Mouse (Mus musculus): Measurements from ENCODE around the gene Hist1h3b. TPM values are rescaled to one million over a fixed set of nuclear protein-coding genes. Genes with fewer than 3 reads are reported as not detected.
"Not testable (repeated sequence)": the region's sequence is repeated elsewhere in the genome, so short reads cannot be mapped to it uniquely, and the experiment has no call there.

The Hist1h3b gene
- total RNA-seq, 2 experiments from 2014 or later = 37.4 to 47.0 TPM

GRCm38 (mm10) chr13:23747892-23748288 is 4.2 kb upstream of the Hist1h3b start:
- no peak for DNase-seq (ENCODE audit: extremely low spot score in 1 of 2, low spot score in 2 of 2)
- intact Hi-C loops (cut with DNase I) = no loop called here

DNA sequence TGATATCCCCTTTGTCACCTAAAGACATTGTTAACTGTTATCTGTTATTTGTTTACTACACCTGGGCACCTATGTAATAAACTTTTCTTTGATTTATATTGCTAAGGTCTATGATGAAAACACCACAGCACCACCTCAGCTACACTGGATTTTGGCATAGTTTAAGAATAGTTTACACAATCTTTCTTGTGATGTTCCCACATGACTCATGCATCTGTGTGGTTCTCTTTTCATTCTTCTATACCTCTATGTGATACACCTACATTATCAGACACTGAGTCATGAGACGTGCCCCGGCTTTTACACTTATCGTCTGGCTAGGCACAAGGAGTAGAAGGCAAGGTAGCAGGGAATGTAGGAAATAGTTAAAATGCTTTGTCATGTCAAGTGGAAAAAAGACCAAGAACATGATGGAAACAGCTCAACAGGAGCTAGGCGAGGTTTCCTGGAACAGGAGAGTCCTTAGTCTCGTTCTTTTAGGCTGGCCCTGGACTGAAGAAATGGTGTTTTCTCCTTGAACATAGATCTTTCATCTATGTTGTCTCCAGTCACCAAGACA is 2.4 kb upstream of the Hist1h3b start:
- intact Hi-C loops (cut with DNase I) = loop anchor here (10.0 kb wide), 1 partner anchor 195 kb away; the partner anchor contains the start of genes Hist1h1d and Hist1h4f
- DNase-seq (ENCODE audit: extremely low spot score in 1 of 2, low spot score in 2 of 2) = no peak

DNA sequence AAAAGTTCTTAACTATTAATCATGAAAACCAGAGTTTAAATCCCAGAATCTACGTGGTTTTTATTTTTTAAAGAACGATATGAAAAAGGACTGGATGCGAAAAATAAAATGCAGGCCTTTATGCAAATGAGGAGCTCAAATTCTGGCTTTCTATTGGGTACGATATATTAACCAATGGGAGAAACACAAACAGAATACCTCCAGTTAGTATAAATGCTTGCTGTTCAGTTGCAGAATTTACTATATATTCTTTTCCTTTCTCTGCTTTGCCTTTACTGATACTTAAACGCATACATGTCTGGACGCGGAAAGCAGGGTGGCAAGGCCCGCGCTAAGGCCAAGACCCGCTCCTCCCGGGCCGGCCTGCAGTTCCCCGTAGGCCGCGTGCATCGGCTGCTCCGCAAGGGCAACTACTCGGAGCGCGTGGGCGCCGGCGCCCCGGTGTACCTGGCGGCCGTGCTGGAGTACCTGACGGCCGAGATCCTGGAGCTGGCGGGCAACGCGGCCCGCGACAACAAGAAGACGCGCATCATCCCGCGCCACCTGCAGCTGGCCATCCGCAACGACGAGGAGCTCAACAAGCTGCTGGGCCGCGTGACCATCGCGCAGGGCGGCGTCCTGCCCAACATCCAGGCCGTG is 1.1 kb upstream of the Hist1h3b start, which contains the start of gene Hist1h2ab:
Hist1h2ab (plus strand) TSS at position 288 of the 639 bp plus-strand sequence.
- intact Hi-C loops (cut with DNase I) = loop anchor here (10.0 kb wide), 1 partner anchor 196 kb away; the partner anchor contains the start of genes Hist1h1d and Hist1h4f
- DNase-seq (ENCODE audit: extremely low spot score in 1 of 2, low spot score in 2 of 2) = not testable (repeated sequence)

- intact Hi-C loops (cut with DNase I) = loop anchor here (10.0 kb wide), 1 partner anchor 197 kb away; the partner anchor contains the start of genes Hist1h1d and Hist1h4f
Measured at GRCm38 (mm10) chr13:23751478-23751956, 550 bp upstream of the Hist1h3b start.

DNA sequence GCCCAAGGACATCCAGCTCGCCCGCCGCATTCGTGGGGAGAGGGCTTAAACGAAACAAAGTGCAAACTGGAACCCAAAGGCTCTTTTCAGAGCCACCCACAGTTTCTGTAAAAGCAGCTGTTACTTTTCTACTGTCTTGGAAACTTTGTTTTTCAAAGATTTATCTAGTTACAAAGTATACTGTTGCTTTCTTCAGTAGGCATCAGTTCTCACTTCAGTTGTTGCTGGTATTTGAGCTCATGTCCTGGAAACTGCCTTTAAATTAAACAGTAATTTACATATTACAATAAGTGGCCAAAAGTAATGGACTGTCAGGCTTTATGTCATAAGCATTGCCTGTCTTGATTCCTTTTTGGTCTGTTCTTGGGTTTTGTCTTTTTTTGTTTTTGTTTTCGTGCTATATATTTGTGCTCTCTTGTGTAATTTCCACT is 690 bp downstream of the Hist1h3b start:
- DNase-seq (ENCODE audit: extremely low spot score in 1 of 2, low spot score in 2 of 2) = no peak
- intact Hi-C loops (cut with DNase I) = loop anchor here (10.0 kb wide), 1 partner anchor 198 kb away; the partner anchor contains the start of genes Hist1h1d and Hist1h4f

More at GRCm38 (mm10) chr13:23751478-23751956, 550 bp upstream of the Hist1h3b start:
- DNase-seq (ENCODE audit: extremely low spot score in 1 of 2, low spot score in 2 of 2) = no peak

DNA sequence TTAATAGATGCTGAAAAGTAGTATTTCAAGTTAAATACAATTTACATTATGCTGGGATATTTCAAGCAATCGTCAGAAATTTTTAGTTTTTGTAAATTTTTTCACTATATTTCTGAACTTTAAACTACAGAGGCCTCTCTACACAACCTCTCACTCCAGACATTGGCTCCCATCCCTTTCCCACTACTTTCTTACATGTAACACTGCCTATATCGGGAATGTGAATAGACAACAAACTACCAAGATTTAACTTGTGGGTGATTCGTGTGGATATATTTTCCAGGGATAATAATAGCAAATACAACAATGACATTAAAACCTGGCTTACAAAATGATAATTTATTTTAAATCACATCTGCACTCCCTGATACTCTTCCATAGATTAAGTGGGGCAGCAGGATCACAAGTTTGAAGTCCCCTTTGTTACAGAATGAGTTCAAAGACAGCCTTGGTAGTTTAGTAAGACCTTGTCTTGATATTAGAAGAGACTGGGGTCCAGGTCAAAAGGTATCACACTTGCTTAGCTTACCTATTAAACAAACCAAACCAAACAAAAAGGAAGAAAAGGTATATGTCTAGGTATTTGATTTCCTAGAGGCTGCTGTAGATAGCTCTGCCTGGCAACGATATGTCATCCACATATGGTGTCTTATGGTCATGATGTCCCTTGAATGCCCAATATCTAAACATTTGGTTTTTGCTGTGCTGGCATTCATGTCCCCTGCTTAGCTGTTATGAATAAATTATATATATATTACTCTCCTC is 1.4 kb downstream of the Hist1h3b start:
- intact Hi-C loops (cut with DNase I) = loop anchor here (10.0 kb wide), 1 partner anchor 199 kb away; the partner anchor contains the start of genes Hist1h1d and Hist1h4f
- DNase-seq (ENCODE audit: extremely low spot score in 1 of 2, low spot score in 2 of 2) = no peak

DNA sequence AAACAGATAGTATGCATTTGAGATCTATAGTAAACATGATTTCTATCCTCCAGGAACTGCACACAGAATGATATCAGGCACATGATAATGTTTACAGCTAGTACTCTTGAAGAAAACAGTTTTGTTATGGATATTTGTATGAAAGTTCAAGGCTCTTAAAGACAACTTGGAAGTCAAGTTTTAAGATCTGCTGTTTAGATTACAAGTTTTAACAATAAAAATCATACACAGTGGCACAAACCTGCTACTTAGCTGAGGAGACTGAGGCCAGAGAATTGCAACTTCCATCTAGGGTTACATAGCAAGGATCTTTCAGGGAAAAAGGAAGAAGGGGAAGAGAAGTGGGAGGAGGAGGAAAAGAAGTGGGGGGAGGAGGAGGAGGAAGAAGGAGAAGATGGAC is 2.9 kb downstream of the Hist1h3b start:
- DNase-seq (ENCODE audit: extremely low spot score in 1 of 2, low spot score in 2 of 2) = no peak
- intact Hi-C loops (cut with DNase I) = loop anchor here (10.0 kb wide), 1 partner anchor 200 kb away; the partner anchor contains the start of genes Hist1h1d and Hist1h4f

DNA sequence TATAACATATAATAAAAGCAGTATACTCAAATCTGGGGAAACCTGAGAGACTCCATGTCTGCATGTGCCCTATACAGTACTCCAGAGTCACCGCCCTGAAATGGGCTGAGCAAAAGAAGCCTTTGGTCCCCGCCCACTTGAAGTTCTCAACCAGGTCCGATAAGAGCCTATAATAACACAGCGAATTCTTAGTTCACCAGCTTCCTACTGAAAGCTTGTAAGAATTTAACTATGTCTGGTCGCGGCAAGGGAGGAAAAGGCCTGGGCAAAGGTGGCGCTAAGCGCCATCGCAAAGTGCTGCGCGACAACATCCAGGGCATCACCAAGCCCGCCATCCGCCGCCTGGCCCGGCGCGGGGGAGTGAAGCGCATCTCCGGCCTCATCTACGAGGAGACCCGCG is 4.7 kb downstream of the Hist1h3b start, which contains the start of gene Hist1h4b:
Hist1h4b (plus strand) TSS at position 224 of the 400 bp plus-strand sequence.
- DNase-seq (ENCODE audit: extremely low spot score in 1 of 2, low spot score in 2 of 2) = peak; percentile 87 to 94
- intact Hi-C loops (cut with DNase I) = loop anchor here (10.0 kb wide), 1 partner anchor 202 kb away; the partner anchor contains the start of genes Hist1h1d and Hist1h4f

- DNase-seq (ENCODE audit: extremely low spot score in 1 of 2, low spot score in 2 of 2) = no peak
- intact Hi-C loops (cut with DNase I) = loop anchor here (10.0 kb wide), 1 partner anchor 202 kb away; the partner anchor contains the start of genes Hist1h1d and Hist1h4f
Measured at GRCm38 (mm10) chr13:23757211-23757773, 5.2 kb downstream of the Hist1h3b start.

DNA sequence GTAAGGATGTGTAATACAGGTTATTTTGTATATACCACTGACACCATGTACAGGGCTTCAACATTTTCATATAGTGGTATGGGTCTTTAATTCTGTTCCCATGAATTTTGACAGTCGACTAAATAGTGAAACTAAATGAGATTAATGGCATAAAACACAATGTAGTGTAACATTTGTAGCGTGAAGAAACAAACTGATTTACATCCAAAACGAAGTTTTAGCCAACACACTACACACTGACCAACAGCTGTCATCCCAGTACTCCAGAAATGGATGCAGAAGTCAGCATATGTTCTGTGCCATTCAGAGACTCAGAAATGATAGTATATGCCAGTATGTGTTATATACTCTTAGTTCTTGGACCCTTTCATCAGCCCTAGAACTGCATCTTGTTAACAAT is 5.9 kb downstream of the Hist1h3b start:
- intact Hi-C loops (cut with DNase I) = loop anchor here (10.0 kb wide), 1 partner anchor 203 kb away; the partner anchor contains the start of genes Hist1h1d and Hist1h4f
- DNase-seq (ENCODE audit: extremely low spot score in 1 of 2, low spot score in 2 of 2) = no peak

DNA sequence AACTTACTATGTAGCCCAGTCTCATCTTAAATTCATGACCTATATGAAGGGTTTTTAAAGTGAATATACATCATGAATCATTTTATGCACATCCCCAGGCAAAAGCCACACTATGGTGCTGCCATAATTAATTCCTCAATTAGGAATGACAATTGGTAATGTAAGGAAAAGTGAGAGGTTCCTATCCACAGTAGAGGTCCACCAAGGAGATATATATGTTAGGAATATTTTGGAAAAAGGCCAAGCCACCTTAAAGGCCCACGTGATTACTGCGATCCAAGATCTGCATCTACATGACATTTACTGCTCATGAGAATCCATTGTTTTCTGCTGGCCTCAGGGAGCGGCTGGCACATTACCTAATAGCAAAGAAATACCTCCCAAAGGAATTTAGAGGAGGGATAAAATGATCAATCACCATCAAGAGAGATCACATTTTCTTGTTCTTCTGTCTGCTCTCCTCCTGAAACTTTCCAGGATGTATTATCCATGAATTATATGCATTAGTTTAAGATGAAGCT is 7.2 kb downstream of the Hist1h3b start:
- DNase-seq (ENCODE audit: extremely low spot score in 1 of 2, low spot score in 2 of 2) = no peak
- intact Hi-C loops (cut with DNase I) = loop anchor here (10.0 kb wide), 1 partner anchor 205 kb away; the partner anchor contains the start of genes Hist1h1d and Hist1h4f

GRCm38 (mm10) chr13:23759916-23760239 is 7.8 kb downstream of the Hist1h3b start:
- no peak for DNase-seq (ENCODE audit: extremely low spot score in 1 of 2, low spot score in 2 of 2)
- intact Hi-C loops (cut with DNase I) = loop anchor here (10.0 kb wide), 1 partner anchor 205 kb away; the partner anchor contains the start of genes Hist1h1d and Hist1h4f

DNA sequence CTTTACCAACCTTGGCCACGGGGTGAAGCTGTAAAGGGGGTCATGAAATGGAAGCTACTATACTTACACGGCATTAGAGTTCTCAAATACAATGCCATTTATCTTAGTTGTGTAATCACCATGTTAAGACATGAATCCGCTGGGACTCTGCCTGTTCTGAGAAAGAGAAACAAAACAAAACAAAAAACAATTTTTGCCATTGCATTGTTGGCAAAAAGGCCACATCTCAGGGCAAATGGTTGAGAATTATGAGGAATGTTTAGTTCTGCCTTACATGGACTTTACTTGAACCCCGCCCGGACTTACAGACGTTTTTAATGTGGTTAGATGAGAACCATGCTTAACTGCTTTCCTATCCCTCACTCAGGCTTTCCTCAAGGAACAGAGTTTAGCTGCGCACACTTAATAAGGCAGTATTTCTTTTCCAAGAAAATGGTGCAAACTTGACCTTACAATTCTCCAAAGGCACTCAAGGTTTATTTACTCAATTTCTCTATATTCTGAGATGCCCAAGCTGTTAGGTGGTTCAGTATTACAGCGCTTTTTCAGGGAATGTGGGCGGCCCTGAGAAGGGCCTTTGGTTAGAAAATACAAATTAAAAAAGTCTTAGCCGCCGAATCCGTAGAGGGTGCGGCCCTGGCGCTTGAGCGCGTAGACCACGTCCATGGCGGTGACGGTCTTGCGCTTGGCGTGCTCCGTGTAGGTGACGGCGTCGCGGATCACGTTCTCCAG is 8.3 kb downstream of the Hist1h3b start:
- intact Hi-C loops (cut with DNase I) = no loop called here

GRCm38 (mm10) chr13:23760972-23761864 is 9.2 kb downstream of the Hist1h3b start, which contains the start of gene Hist1h4a:
Gene Hist1h4a, minus strand, starts transcription at chr13:23761230.
- intact Hi-C loops (cut with DNase I) = no loop called here
- DNase-seq (ENCODE audit: extremely low spot score in 1 of 2, low spot score in 2 of 2) = peak; percentile 99 to 100

More for the DNA sequence above, 8.3 kb downstream of the Hist1h3b start:
- DNase-seq (ENCODE audit: extremely low spot score in 1 of 2, low spot score in 2 of 2) = no peak

DNA sequence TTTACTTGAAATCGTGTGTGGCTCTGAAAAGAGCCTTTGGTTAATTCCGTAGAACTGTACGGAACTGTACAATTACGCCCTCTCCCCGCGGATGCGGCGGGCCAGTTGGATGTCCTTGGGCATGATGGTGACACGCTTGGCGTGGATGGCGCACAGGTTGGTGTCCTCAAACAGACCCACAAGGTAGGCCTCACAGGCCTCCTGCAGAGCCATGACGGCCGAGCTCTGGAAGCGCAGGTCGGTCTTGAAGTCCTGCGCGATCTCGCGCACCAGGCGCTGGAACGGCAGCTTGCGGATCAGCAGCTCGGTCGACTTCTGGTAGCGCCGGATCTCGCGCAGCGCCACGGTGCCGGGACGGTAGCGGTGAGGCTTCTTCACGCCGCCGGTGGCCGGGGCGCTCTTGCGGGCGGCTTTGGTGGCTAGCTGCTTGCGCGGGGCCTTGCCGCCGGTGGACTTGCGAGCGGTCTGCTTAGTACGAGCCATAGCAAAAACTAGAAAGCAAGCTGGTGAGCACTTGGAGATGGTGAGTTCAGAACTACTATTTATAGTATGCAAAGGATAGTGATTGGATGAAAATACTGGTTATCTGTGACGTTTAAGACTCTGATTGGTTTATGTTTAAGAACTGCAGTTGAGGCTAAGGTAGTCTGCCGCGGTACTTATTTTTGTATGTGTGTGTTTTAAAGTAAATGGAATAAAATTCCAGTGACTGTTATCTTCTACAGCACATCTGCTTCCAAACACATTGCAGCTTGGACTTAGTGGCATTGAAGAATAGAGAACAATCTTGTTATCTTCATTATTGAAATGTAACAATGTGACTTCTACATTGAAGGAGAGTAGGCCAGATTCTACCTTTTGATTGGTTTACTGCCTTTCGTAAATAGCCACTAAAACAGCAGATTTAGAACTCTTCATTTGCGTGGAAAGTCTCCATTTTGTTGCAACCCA is 10.1 kb downstream of the Hist1h3b start, which contains the start of gene Hist1h3a:
Hist1h3a (minus strand) TSS at position 516 of the 951 bp plus-strand sequence.
- intact Hi-C loops (cut with DNase I) = not testable (repeated sequence)
- peak; percentile 46 to 71 for DNase-seq (ENCODE audit: extremely low spot score in 1 of 2, low spot score in 2 of 2)

Data from left cerebral cortex, postnatal 10 days (tissue).